Mouse (Mus musculus): ENCODE measurements around the gene Ccdc71.

The Ccdc71 gene

GRCm38 (mm10) chr9:108490559-108491285 lies 30.4 kb downstream of the Ccdc71 start, which contains the start of gene Usp19:
Gene Usp19 (plus strand): TSS chr9:108490602.
- peak; percentile 96 for DNase-seq

GRCm38 (mm10) chr9:108491286-108491580 lies 30.9 kb downstream of the Ccdc71 start:
- DNase-seq, result no peak

- no peak for DNase-seq
Observed at GRCm38 (mm10) chr9:108492043-108492750, 31.9 kb downstream of the Ccdc71 start.

GRCm38 (mm10) chr9:108493246-108493645 lies 32.9 kb downstream of the Ccdc71 start:
- no peak for DNase-seq

- no peak for DNase-seq
Observed at GRCm38 (mm10) chr9:108494146-108494825, 34.0 kb downstream of the Ccdc71 start.

- no peak for DNase-seq
Observed at GRCm38 (mm10) chr9:108494905-108495304, 34.6 kb downstream of the Ccdc71 start.

- DNase-seq, result no peak
Observed at GRCm38 (mm10) chr9:108499231-108499630, 38.9 kb downstream of the Ccdc71 start.

- no peak for DNase-seq
Observed at GRCm38 (mm10) chr9:108499943-108500342, 39.6 kb downstream of the Ccdc71 start.

- no peak for DNase-seq
Observed at GRCm38 (mm10) chr9:108506901-108507300, 46.6 kb downstream of the Ccdc71 start.

GRCm38 (mm10) chr9:108507619-108508434 lies 47.5 kb downstream of the Ccdc71 start, which contains the start of gene Qars:
Gene Qars (plus strand): TSS chr9:108507706.
- DNase-seq, result peak; percentile 93

- no peak for DNase-seq
Observed at GRCm38 (mm10) chr9:108508776-108509175, 48.4 kb downstream of the Ccdc71 start.

Measured in cerebellum, adult 9-10 months (tissue).